Mouse (Mus musculus): ENCODE measurements around the gene Olfr1446. TPM values are rescaled to one million over a fixed set of nuclear protein-coding genes. Genes with fewer than 3 reads are reported as not detected.

The Olfr1446 gene
- polyA plus RNA-seq (2012; ENCODE audit: insufficient read depth, insufficient read length, low replicate concordance, missing spikeins): not detected in 2 replicates

DNA sequence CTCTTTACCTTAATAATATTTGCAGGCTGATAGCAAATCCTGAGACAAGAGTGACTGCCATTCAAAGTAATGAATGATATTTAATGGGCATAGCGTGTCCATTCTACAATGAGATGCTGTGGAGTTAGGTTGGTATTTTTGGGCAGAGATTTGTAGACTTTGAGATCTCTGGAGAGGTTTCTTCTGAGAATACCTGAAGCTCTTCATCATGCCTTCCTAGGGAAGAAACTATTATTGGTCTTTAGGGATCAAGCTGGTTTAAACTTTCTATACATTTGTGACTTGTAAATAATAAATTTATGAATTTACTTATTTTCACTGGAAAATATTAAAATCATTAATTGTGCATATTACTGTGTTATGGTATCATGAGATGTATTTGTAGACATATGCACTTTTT, at the start of gene Olfr1446:
Olfr1446 (minus strand) TSS at position 101 of the 400 bp plus-strand sequence.
- H3K4me1 ChIP-seq (ENCODE audit: control insufficient read depth, insufficient read depth, low read length): no peaks in the 10 kb centered on the region
- H3K4me3 ChIP-seq (ENCODE audit: insufficient read depth, low read depth, low read length): no peak within 1 kb of the TSS
- 88% methylated on average over 1 of the region's 1 CpGs for WGBS
- no peak within 1 kb of the TSS for H3K27ac ChIP-seq (ENCODE audit: insufficient read depth, low read depth, low read length)
- TF ChIP-seq POLR2A (IDR thresholded peaks at IDR 0.05; ENCODE audit: insufficient read depth, low read depth, low read length) (no peak), CTCF (IDR thresholded peaks at IDR 0.05; ENCODE audit: insufficient read depth, low read depth, low read length) (no peak)

DNA sequence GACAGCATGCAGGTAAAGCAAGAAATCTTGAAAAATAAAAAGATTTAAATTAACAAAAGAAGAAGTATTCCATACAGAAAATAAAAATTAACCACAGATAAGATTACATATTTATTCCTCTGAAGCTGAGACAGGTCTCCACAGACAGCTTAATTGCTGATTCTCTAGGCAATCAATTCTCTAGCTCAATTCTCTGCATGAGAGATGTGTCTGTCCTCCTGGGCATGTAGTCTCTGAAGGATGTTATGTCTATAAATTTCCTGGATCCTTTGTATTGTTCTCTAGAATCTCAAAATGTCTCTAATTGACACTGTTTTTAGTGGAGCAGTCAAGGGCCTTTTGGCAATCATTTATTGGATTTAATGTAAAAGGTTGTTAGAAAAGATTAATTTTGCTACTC, 37.2 kb upstream of the Olfr1446 start, which contains the start of gene Olfr1449:
Olfr1449 (plus strand) TSS at position 301 of the 400 bp plus-strand sequence.
- Histone ChIP-seq H3K4me3 (ENCODE audit: insufficient read depth, low read depth, low read length) (no peak within 1 kb of the TSS), H3K27ac (ENCODE audit: insufficient read depth, low read depth, low read length) (no peak within 1 kb of the TSS), H3K4me1 (ENCODE audit: control insufficient read depth, insufficient read depth, low read length) (no peaks in the 10 kb centered on the region)
- TF ChIP-seq POLR2A (IDR thresholded peaks at IDR 0.05; ENCODE audit: insufficient read depth, low read depth, low read length): no peak
- TF ChIP-seq CTCF (IDR thresholded peaks at IDR 0.05; ENCODE audit: insufficient read depth, low read depth, low read length): no peak

DNA sequence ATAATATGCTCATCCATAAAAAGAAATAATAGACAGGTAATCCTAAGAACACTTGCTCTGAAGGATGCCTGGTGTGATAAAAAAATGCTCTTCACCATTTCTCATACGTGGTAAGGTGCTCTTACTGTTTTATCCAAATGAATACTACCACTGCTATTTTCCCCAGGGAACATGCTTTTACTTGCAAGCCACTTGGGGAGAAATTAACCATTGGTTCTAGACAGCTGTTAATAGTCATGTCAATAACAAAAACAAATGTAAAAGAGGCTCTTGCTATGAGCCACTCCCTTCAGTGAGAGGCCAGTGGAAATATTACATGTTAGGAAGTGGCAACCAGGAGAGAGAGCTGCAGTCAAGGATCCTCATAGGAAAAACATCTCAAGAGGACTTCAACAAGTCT, 31.0 kb upstream of the Olfr1446 start, which contains the start of gene Olfr1448:
Olfr1448 (minus strand) TSS at position 101 of the 400 bp plus-strand sequence.
- WGBS: 67% methylated on average over 1 of the region's 1 CpGs
- no peaks in the 10 kb centered on the region for H3K4me1 ChIP-seq (ENCODE audit: control insufficient read depth, insufficient read depth, low read length)
- TF ChIP-seq POLR2A (IDR thresholded peaks at IDR 0.05; ENCODE audit: insufficient read depth, low read depth, low read length) (no peak), CTCF (IDR thresholded peaks at IDR 0.05; ENCODE audit: insufficient read depth, low read depth, low read length) (no peak)
- no peak within 1 kb of the TSS for H3K27ac ChIP-seq (ENCODE audit: insufficient read depth, low read depth, low read length)
- H3K4me3 ChIP-seq (ENCODE audit: insufficient read depth, low read depth, low read length): no peak within 1 kb of the TSS

DNA sequence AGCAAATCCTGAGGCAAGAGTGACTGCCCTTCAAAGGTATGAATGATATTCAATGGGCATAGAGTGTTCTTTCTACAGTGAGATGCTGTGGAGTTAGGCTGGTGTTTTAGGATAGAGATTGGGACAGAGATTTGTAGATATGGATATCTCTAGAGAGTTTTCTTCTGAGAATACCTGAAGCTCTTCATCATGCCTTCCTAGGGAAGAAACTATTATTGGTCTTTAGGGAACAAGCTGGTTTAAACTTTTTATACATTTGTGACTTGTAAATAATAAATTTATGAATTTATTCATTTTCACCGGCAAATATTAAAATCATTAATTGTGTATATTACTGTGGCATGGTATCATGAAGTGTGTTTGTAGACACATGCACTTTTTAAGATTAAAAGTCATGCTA, 10.3 kb upstream of the Olfr1446 start, which contains the start of gene Olfr1447:
Olfr1447 (minus strand) TSS at position 101 of the 400 bp plus-strand sequence.
- 92% methylated on average over 1 of the region's 1 CpGs for WGBS
- no peak for TF ChIP-seq CTCF (IDR thresholded peaks at IDR 0.05; ENCODE audit: insufficient read depth, low read depth, low read length)
- TF ChIP-seq POLR2A (IDR thresholded peaks at IDR 0.05; ENCODE audit: insufficient read depth, low read depth, low read length): no peak
- no peak within 1 kb of the TSS for H3K27ac ChIP-seq (ENCODE audit: insufficient read depth, low read depth, low read length)
- no peak within 1 kb of the TSS for H3K4me3 ChIP-seq (ENCODE audit: insufficient read depth, low read depth, low read length)
- no peaks in the 10 kb centered on the region for H3K4me1 ChIP-seq (ENCODE audit: control insufficient read depth, insufficient read depth, low read length)

DNA sequence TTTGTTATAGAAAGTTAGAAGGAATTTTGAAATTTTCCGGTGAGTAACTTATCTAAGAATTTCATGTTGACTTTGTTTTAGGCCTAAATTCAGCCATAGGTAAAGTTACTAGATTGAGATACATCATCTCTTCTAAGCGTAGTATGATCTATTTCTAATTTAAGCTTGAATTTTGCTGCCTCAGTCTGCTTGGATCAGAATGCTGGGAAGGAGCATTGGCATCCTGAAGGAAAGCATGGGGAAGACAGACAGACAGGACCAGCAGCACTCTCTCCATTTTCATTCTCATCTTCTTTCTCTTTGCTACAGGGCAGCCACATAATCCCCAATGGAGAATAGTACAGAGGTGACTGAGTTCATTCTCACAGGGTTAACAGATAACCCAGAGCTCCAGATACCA, 9.8 kb downstream of the Olfr1446 start, which contains the start of gene Olfr1445:
Olfr1445 (plus strand) TSS at position 301 of the 400 bp plus-strand sequence.
- Histone ChIP-seq H3K4me3 (ENCODE audit: insufficient read depth, low read depth, low read length) (no peak within 1 kb of the TSS), H3K27ac (ENCODE audit: insufficient read depth, low read depth, low read length) (no peak within 1 kb of the TSS), H3K4me1 (ENCODE audit: control insufficient read depth, insufficient read depth, low read length) (no peaks in the 10 kb centered on the region)
- TF ChIP-seq CTCF (IDR thresholded peaks at IDR 0.05; ENCODE audit: insufficient read depth, low read depth, low read length) (no peak), POLR2A (IDR thresholded peaks at IDR 0.05; ENCODE audit: insufficient read depth, low read depth, low read length) (no peak)
- WGBS: 90% methylated on average over 2 of the region's 2 CpGs

DNA sequence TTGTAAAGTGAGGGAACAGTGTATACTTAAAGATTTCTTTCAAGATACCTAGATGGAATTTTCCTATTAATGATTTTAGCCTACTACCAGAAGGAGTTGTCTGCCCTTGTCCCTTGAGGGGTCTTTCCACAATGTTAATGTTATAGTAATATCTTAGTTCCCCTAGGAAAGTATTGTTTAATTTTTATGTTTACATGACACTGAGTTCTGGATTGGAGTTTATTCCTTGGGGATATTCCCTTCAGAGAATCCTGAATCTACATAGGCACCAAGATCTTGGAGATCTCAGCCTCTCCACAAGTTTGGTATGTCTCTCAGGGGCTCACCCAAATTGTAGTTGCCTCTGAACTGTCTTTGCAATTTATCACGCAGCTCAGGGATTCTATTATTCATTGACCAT, 36.3 kb downstream of the Olfr1446 start, which contains the start of gene Olfr1444:
Olfr1444 (plus strand) TSS at position 301 of the 400 bp plus-strand sequence.
- WGBS: 74% methylated on average over 1 of the region's 1 CpGs
- no peak within 1 kb of the TSS for H3K27ac ChIP-seq (ENCODE audit: insufficient read depth, low read depth, low read length)
- H3K4me3 ChIP-seq (ENCODE audit: insufficient read depth, low read depth, low read length): no peak within 1 kb of the TSS
- H3K4me1 ChIP-seq (ENCODE audit: control insufficient read depth, insufficient read depth, low read length): no peaks in the 10 kb centered on the region
- TF ChIP-seq CTCF (IDR thresholded peaks at IDR 0.05; ENCODE audit: insufficient read depth, low read depth, low read length): no peak
- no peak for TF ChIP-seq POLR2A (IDR thresholded peaks at IDR 0.05; ENCODE audit: insufficient read depth, low read depth, low read length)

DNA sequence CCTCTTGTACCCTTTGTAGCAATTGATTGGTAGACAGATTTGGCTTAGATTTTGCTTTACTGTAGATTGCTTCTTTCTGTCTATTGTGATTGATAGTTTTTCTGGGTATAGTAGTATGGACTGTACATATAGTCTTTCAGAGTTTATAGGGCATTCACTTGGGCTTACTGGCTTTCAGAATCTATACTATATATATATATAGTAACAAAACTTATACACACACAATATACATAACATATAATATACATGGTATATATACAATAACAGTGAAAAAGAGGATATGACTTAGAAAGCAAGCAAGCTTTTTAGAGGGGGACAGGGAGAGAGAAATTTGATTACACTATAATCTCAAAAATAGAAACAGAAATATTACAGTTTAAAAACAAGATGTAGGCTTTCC, 46.9 kb downstream of the Olfr1446 start, which contains the start of gene Gm5244:
Gm5244 (plus strand) TSS at position 301 of the 400 bp plus-strand sequence.
- no peak for TF ChIP-seq CTCF (IDR thresholded peaks at IDR 0.05; ENCODE audit: insufficient read depth, low read depth, low read length)
- no peak for TF ChIP-seq POLR2A (IDR thresholded peaks at IDR 0.05; ENCODE audit: insufficient read depth, low read depth, low read length)
- H3K27ac ChIP-seq (ENCODE audit: insufficient read depth, low read depth, low read length): no peak within 1 kb of the TSS
- H3K4me3 ChIP-seq (ENCODE audit: insufficient read depth, low read depth, low read length): no peak within 1 kb of the TSS
- H3K4me1 ChIP-seq (ENCODE audit: control insufficient read depth, insufficient read depth, low read length): no peaks in the 10 kb centered on the region

DNA sequence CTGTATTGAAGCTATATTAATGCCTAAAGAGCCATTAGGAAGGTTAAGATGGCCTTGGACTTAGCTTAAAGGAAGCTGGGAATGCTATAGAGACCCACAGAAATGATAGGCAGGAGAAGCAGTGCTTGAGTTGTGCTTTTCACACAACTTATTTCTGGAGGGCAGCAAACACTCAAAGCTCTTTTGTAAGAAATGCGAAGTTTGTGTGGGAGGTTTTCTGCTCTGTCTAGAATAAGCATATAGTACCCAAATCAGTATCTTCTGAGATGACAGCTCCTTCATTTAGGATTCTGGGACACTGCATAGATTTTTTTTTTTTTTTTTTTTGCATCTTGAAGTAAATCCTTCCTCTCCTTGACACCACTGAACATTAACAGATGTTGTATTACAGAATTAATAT, 54.8 kb downstream of the Olfr1446 start:
- TF ChIP-seq CTCF (IDR thresholded peaks at IDR 0.05; ENCODE audit: insufficient read depth, low read depth, low read length) (no peak), POLR2A (IDR thresholded peaks at IDR 0.05; ENCODE audit: insufficient read depth, low read depth, low read length) (no peak)
- WGBS: 67% methylated on average over 1 of the region's 1 CpGs
- H3K27ac ChIP-seq (ENCODE audit: insufficient read depth, low read depth, low read length): no peak overlapping the region
- peaks cover 3% of the 10 kb centered on the region; the same call in 1 of the 2 replicates for H3K4me1 ChIP-seq (ENCODE audit: control insufficient read depth, insufficient read depth, low read length)
- H3K4me3 ChIP-seq (ENCODE audit: insufficient read depth, low read depth, low read length): no peak overlapping the region

Other genes starting within 250 kb of the Olfr1446 start
- gene Olfr1442, start 223.1 kb downstream of the Olfr1446 start, polyA plus RNA-seq (2012; ENCODE audit: insufficient read depth, insufficient read length, low replicate concordance, missing spikeins): not detected in 2 replicates
- not detected in 2 replicates for gene Olfr1443, start 215.4 kb downstream of the Olfr1446 start, polyA plus RNA-seq (2012; ENCODE audit: insufficient read depth, insufficient read length, low replicate concordance, missing spikeins)
- gene Keg1, start 197.7 kb downstream of the Olfr1446 start, polyA plus RNA-seq (2012; ENCODE audit: insufficient read depth, insufficient read length, low replicate concordance, missing spikeins): not detected in 2 replicates
- not detected in 2 replicates for gene Cntf, start 127.9 kb downstream of the Olfr1446 start, polyA plus RNA-seq (2012; ENCODE audit: insufficient read depth, insufficient read length, low replicate concordance, missing spikeins)
- gene Zfp91, start 97.4 kb downstream of the Olfr1446 start, polyA plus RNA-seq (2012; ENCODE audit: insufficient read depth, insufficient read length, low replicate concordance, missing spikeins): 94.6 and 138 TPM in 2 replicates
- gene Lpxn, start 97.3 kb downstream of the Olfr1446 start, polyA plus RNA-seq (2012; ENCODE audit: insufficient read depth, insufficient read length, low replicate concordance, missing spikeins): not detected in 2 replicates
- gene Gm5244, start 46.8 kb downstream of the Olfr1446 start, polyA plus RNA-seq (2012; ENCODE audit: insufficient read depth, insufficient read length, low replicate concordance, missing spikeins): not detected in 2 replicates
- gene Olfr1444, start 36.2 kb downstream of the Olfr1446 start, polyA plus RNA-seq (2012; ENCODE audit: insufficient read depth, insufficient read length, low replicate concordance, missing spikeins): not detected in 2 replicates
- not detected in 2 replicates for gene Olfr1445, start 9.7 kb downstream of the Olfr1446 start, polyA plus RNA-seq (2012; ENCODE audit: insufficient read depth, insufficient read length, low replicate concordance, missing spikeins)
- gene Olfr1447, start 10.2 kb upstream of the Olfr1446 start, polyA plus RNA-seq (2012; ENCODE audit: insufficient read depth, insufficient read length, low replicate concordance, missing spikeins): not detected in 2 replicates
- gene Olfr1448, start 30.9 kb upstream of the Olfr1446 start, polyA plus RNA-seq (2012; ENCODE audit: insufficient read depth, insufficient read length, low replicate concordance, missing spikeins): not detected in 2 replicates
- gene Olfr1449, start 37.3 kb upstream of the Olfr1446 start, polyA plus RNA-seq (2012; ENCODE audit: insufficient read depth, insufficient read length, low replicate concordance, missing spikeins): not detected in 2 replicates
- gene Olfr1450, start 56.7 kb upstream of the Olfr1446 start, polyA plus RNA-seq (2012; ENCODE audit: insufficient read depth, insufficient read length, low replicate concordance, missing spikeins): not detected in 2 replicates
- gene Olfr1451, start 101.5 kb upstream of the Olfr1446 start, polyA plus RNA-seq (2012; ENCODE audit: insufficient read depth, insufficient read length, low replicate concordance, missing spikeins): not detected in 2 replicates
- gene Olfr1453, start 134.8 kb upstream of the Olfr1446 start, polyA plus RNA-seq (2012; ENCODE audit: insufficient read depth, insufficient read length, low replicate concordance, missing spikeins): not detected in 2 replicates
- not detected in 2 replicates for gene Olfr1454, start 167.1 kb upstream of the Olfr1446 start, polyA plus RNA-seq (2012; ENCODE audit: insufficient read depth, insufficient read length, low replicate concordance, missing spikeins)
- not detected in 2 replicates for gene Olfr1457, start 204.4 kb upstream of the Olfr1446 start, polyA plus RNA-seq (2012; ENCODE audit: insufficient read depth, insufficient read length, low replicate concordance, missing spikeins)
- not detected in 2 replicates for gene Olfr1458, start 213.3 kb upstream of the Olfr1446 start, polyA plus RNA-seq (2012; ENCODE audit: insufficient read depth, insufficient read length, low replicate concordance, missing spikeins)

All from olfactory bulb, adult 2 months (tissue).